Mouse (Mus musculus) ovary, postnatal 36 days (tissue): Measurements from ENCODE around the gene Nrsn2.

Experiments used
- DNase-seq: peaks from one replicate; pipeline ENCODE4 v3.0.0; 2022; ENCODE audit warnings: low spot score, mixed read lengths

The Nrsn2 gene

GRCm38 (mm10) chr2:152339631-152340179 is 36.7 kb downstream of the Nrsn2 start:
- DNase-seq, result no peak

- DNase-seq, result no peak
These were observed 38.1 kb downstream of the Nrsn2 start for GRCm38 (mm10) chr2:152338319-152338718.

GRCm38 (mm10) chr2:152337591-152338212 is 38.7 kb downstream of the Nrsn2 start:
- no peak for DNase-seq

GRCm38 (mm10) chr2:152336856-152337255 is 39.6 kb downstream of the Nrsn2 start:
- DNase-seq, result no peak

- no peak for DNase-seq
These were observed 41.1 kb downstream of the Nrsn2 start for GRCm38 (mm10) chr2:152335289-152335820.

GRCm38 (mm10) chr2:152333345-152334006 is 43.0 kb downstream of the Nrsn2 start:
- DNase-seq, result no peak

GRCm38 (mm10) chr2:152332101-152332825 is 44.2 kb downstream of the Nrsn2 start, which contains the start of gene Rbck1:
Rbck1 (minus strand) TSS chr2:152332653.
- peak; percentile 85 for DNase-seq

GRCm38 (mm10) chr2:152330858-152331423 is 45.5 kb downstream of the Nrsn2 start:
- DNase-seq, result no peak

- DNase-seq, result no peak
These were observed 48.5 kb downstream of the Nrsn2 start for GRCm38 (mm10) chr2:152327980-152328379.

GRCm38 (mm10) chr2:152326654-152327053 is 49.8 kb downstream of the Nrsn2 start:
- DNase-seq, result no peak

- DNase-seq, result no peak
These were observed 50.3 kb downstream of the Nrsn2 start for GRCm38 (mm10) chr2:152326157-152326556.

GRCm38 (mm10) chr2:152324842-152325241 is 51.6 kb downstream of the Nrsn2 start:
- no peak for DNase-seq

- DNase-seq, result no peak
These were observed 52.5 kb downstream of the Nrsn2 start for GRCm38 (mm10) chr2:152323971-152324370.

- DNase-seq, result no peak
These were observed 54.2 kb downstream of the Nrsn2 start for GRCm38 (mm10) chr2:152322198-152322597.

- no peak for DNase-seq
These were observed 54.9 kb downstream of the Nrsn2 start for GRCm38 (mm10) chr2:152321558-152321957.
